Mouse (Mus musculus): Measurements from ENCODE around the gene Hal. TPM values are rescaled to one million over a fixed set of nuclear protein-coding genes. Genes with fewer than 3 reads are reported as not detected.
A peak's percentile ranks its signal among the peaks of the same experiment; 100 is the strongest.

Gene Hal
- polyA plus RNA-seq (2012; rRNA removed) = 0.22 and 0.26 TPM in 2 replicates

GRCm38 (mm10) chr10:93488066-93488827, at the start of gene Hal:
Gene Hal (plus strand): TSS chr10:93488768.
- no peak for TF ChIP-seq POLR2A (IDR thresholded peaks at IDR 0.05; ENCODE audit: low read depth, low read length)
- no peak for TF ChIP-seq CTCF (conservative IDR thresholded peaks at IDR 0.05; ENCODE audit: insufficient read depth, insufficient read length, low read depth, low read length)
- Histone ChIP-seq H3K4me1 (ENCODE audit: control insufficient read depth, insufficient read depth, low read length) (no peaks in the 10 kb centered on the region), H3K27ac (ENCODE audit: insufficient read depth, low read depth, low read length) (no peak within 1 kb of the TSS), H3K36me3 (ENCODE audit: control insufficient read depth, insufficient read depth, low read length) (no peaks in the 10 kb centered on the region), H3K4me3 (ENCODE audit: insufficient read depth, low read depth, low read length) (no peak within 1 kb of the TSS), H3K27me3 (replicated peaks; ENCODE audit: control insufficient read depth, insufficient read depth, low read length) (no peaks in the 10 kb centered on the region)
- WGBS = 63% methylated on average over 17 of the region's 17 CpGs
- no peak for DNase-seq

DNA sequence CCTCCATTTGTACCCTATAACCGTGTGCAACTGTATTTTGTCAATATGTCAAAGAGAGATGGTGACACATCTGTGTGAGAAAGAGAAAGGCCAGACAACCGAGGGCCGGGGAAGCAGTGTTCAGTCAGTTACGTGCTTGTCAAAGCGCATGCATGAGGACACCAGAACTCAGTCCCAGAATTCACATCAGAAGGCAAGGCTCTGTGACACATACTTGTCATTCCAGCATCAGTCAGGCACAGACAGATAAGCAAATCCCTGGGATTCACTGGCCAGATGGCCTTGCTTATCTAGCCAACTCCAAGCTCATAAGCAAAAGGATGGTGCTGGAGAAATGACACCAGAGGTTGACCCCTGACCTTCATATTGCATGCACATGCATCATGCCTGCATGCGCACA, 47.1 kb upstream of the Hal start:
- no peak overlapping the region for H3K27ac ChIP-seq (ENCODE audit: insufficient read depth, low read depth, low read length)
- 84% methylated on average over 6 of the region's 6 CpGs for WGBS
- no peak for DNase-seq
- no peaks in the 10 kb centered on the region for H3K27me3 ChIP-seq (replicated peaks; ENCODE audit: control insufficient read depth, insufficient read depth, low read length)
- no peaks in the 10 kb centered on the region for H3K36me3 ChIP-seq (ENCODE audit: control insufficient read depth, insufficient read depth, low read length)
- TF ChIP-seq CTCF (conservative IDR thresholded peaks at IDR 0.05; ENCODE audit: insufficient read depth, insufficient read length, low read depth, low read length) = no peak
- TF ChIP-seq POLR2A (IDR thresholded peaks at IDR 0.05; ENCODE audit: low read depth, low read length) = no peak
- no peaks in the 10 kb centered on the region for H3K4me1 ChIP-seq (ENCODE audit: control insufficient read depth, insufficient read depth, low read length)
- no peak overlapping the region for H3K4me3 ChIP-seq (ENCODE audit: insufficient read depth, low read depth, low read length)

- TF ChIP-seq CTCF (conservative IDR thresholded peaks at IDR 0.05; ENCODE audit: insufficient read depth, insufficient read length, low read depth, low read length) (no peak), POLR2A (IDR thresholded peaks at IDR 0.05; ENCODE audit: low read depth, low read length) (no peak)
- Histone ChIP-seq H3K36me3 (ENCODE audit: control insufficient read depth, insufficient read depth, low read length) (no peaks in the 10 kb centered on the region), H3K27ac (ENCODE audit: insufficient read depth, low read depth, low read length) (no peak overlapping the region), H3K4me3 (ENCODE audit: insufficient read depth, low read depth, low read length) (no peak overlapping the region), H3K27me3 (replicated peaks; ENCODE audit: control insufficient read depth, insufficient read depth, low read length) (no peaks in the 10 kb centered on the region), H3K4me1 (ENCODE audit: control insufficient read depth, insufficient read depth, low read length) (no peaks in the 10 kb centered on the region)
- 88% methylated on average over 3 of the region's 3 CpGs for WGBS
- no peak for DNase-seq
Measured at GRCm38 (mm10) chr10:93442183-93442582, 46.4 kb upstream of the Hal start.

DNA sequence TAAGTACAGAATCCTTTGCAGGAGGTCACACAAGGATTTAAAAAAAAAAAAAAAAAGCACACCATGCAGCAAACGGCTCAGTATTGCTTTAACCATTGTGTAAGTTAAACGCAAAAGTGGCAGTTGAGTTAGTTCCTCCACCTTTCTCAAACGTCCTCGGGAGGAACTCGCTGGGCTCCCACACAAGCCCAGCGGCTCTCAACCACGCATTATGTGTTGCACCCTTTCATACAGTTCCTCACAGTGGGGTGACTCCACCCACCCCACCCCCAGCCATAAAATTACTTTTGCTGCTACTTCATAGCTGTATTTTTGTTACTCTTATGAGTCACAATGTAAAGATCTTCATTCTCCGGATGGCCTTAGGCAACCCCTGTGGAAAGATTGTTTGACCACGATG, 44.2 kb upstream of the Hal start:
- Histone ChIP-seq H3K27ac (ENCODE audit: insufficient read depth, low read depth, low read length) (no peak overlapping the region), H3K36me3 (ENCODE audit: control insufficient read depth, insufficient read depth, low read length) (no peaks in the 10 kb centered on the region), H3K4me3 (ENCODE audit: insufficient read depth, low read depth, low read length) (no peak overlapping the region), H3K4me1 (ENCODE audit: control insufficient read depth, insufficient read depth, low read length) (no peaks in the 10 kb centered on the region), H3K27me3 (replicated peaks; ENCODE audit: control insufficient read depth, insufficient read depth, low read length) (no peaks in the 10 kb centered on the region)
- no peak for DNase-seq
- TF ChIP-seq POLR2A (IDR thresholded peaks at IDR 0.05; ENCODE audit: low read depth, low read length) (no peak), CTCF (conservative IDR thresholded peaks at IDR 0.05; ENCODE audit: insufficient read depth, insufficient read length, low read depth, low read length) (no peak)
- WGBS = 64% methylated on average over 9 of the region's 9 CpGs

DNA sequence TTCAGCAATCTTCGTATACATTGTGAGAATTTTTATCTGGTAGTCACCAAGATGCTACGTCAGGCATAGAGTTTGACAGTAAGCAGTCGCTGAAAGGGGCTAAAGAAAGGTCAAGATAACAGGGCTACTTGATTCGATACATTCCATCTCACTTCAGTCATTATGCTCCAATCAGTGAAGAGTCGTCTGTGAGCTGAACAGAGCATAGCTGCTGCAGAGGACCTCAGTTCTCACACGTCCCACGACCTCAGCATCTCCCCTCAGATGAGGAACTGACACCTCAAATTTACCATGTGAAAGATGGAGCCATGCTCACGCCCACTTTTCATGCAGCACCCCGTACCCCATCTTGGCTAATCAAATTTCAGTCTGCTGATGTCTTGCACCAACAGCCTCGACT, 41.2 kb upstream of the Hal start:
- Histone ChIP-seq H3K36me3 (ENCODE audit: control insufficient read depth, insufficient read depth, low read length) (no peaks in the 10 kb centered on the region), H3K4me1 (ENCODE audit: control insufficient read depth, insufficient read depth, low read length) (no peaks in the 10 kb centered on the region), H3K4me3 (ENCODE audit: insufficient read depth, low read depth, low read length) (no peak overlapping the region), H3K27ac (ENCODE audit: insufficient read depth, low read depth, low read length) (no peak overlapping the region), H3K27me3 (replicated peaks; ENCODE audit: control insufficient read depth, insufficient read depth, low read length) (no peaks in the 10 kb centered on the region)
- no peak for TF ChIP-seq POLR2A (IDR thresholded peaks at IDR 0.05; ENCODE audit: low read depth, low read length)
- TF ChIP-seq CTCF (conservative IDR thresholded peaks at IDR 0.05; ENCODE audit: insufficient read depth, insufficient read length, low read depth, low read length) = no peak
- DNase-seq = no peak
- 64% methylated on average over 10 of the region's 10 CpGs for WGBS

GRCm38 (mm10) chr10:93454652-93455014, 33.9 kb upstream of the Hal start:
- Histone ChIP-seq H3K4me1 (ENCODE audit: control insufficient read depth, insufficient read depth, low read length) (no peaks in the 10 kb centered on the region), H3K4me3 (ENCODE audit: insufficient read depth, low read depth, low read length) (no peak overlapping the region), H3K27me3 (replicated peaks; ENCODE audit: control insufficient read depth, insufficient read depth, low read length) (no peaks in the 10 kb centered on the region), H3K36me3 (ENCODE audit: control insufficient read depth, insufficient read depth, low read length) (no peaks in the 10 kb centered on the region), H3K27ac (ENCODE audit: insufficient read depth, low read depth, low read length) (no peak overlapping the region)
- DNase-seq = peak; percentile 6
- no peak for TF ChIP-seq CTCF (conservative IDR thresholded peaks at IDR 0.05; ENCODE audit: insufficient read depth, insufficient read length, low read depth, low read length)
- no peak for TF ChIP-seq POLR2A (IDR thresholded peaks at IDR 0.05; ENCODE audit: low read depth, low read length)
- 29% methylated on average over 7 of the region's 7 CpGs for WGBS

GRCm38 (mm10) chr10:93460106-93460505, 28.5 kb upstream of the Hal start:
- Histone ChIP-seq H3K36me3 (ENCODE audit: control insufficient read depth, insufficient read depth, low read length) (no peaks in the 10 kb centered on the region; the same call in none of the 2 replicates), H3K27ac (ENCODE audit: insufficient read depth, low read depth, low read length) (no peak overlapping the region), H3K27me3 (replicated peaks; ENCODE audit: control insufficient read depth, insufficient read depth, low read length) (no peaks in the 10 kb centered on the region), H3K4me1 (ENCODE audit: control insufficient read depth, insufficient read depth, low read length) (no peaks in the 10 kb centered on the region), H3K4me3 (ENCODE audit: insufficient read depth, low read depth, low read length) (no peak overlapping the region)
- TF ChIP-seq CTCF (conservative IDR thresholded peaks at IDR 0.05; ENCODE audit: insufficient read depth, insufficient read length, low read depth, low read length) (no peak), POLR2A (IDR thresholded peaks at IDR 0.05; ENCODE audit: low read depth, low read length) (no peak)
- 81% methylated on average over 11 of the region's 11 CpGs for WGBS
- DNase-seq = no peak
